In genomic region chr12:112435295-112436110, GRCm38 (mm10) we compare ENCODE assay signal across 8 mouse cellular contexts. TPM values are rescaled to one million over a fixed set of nuclear protein-coding genes. Genes with fewer than 3 reads are reported as not detected.
A peak's percentile ranks its signal among the peaks of the same experiment; 100 is the strongest.
DNase-seq lines count a peak whose midpoint lies in the region; ATAC-seq lines count a peak whose summit lies in the region.

No protein-coding gene starts in this region.

- H3K36me3 ChIP-seq in hindbrain, embryonic 13.5 days: no peaks in the 10 kb centered on the region
- H3K36me3 ChIP-seq in neural tube, embryonic 13.5 days: no peaks in the 10 kb centered on the region
- H3K36me3 ChIP-seq in kidney, embryonic 16.5 days (ENCODE audit: insufficient read depth, low read length): no peaks in the 10 kb centered on the region

- peak; percentile 52 for DNase-seq in layer of hippocampus, adult 11-12 months (ENCODE audit: low spot score)
- no peak for DNase-seq in layer of hippocampus, adult 9-10 months (ENCODE audit: low spot score)
- peak; percentile 85 to 89 for DNase-seq in cerebellum, postnatal 25 days
- no peak for DNase-seq in kidney, postnatal 10 days
- DNase-seq in T-cell, adult 2 months (ENCODE audit: low spot score): no peak

- H3K4me3 ChIP-seq in hindbrain, embryonic 13.5 days: no peak overlapping the region
- H3K4me3 ChIP-seq in neural tube, embryonic 13.5 days: no peak overlapping the region
- H3K4me3 ChIP-seq in kidney, embryonic 16.5 days (ENCODE audit: low read length): no peak overlapping the region

- H3K27ac ChIP-seq in hindbrain, embryonic 13.5 days: peak overlapping the region; percentile 83
- H3K27ac ChIP-seq in neural tube, embryonic 13.5 days (replicated peaks): peak overlapping the region; percentile 35
- no peak overlapping the region for H3K27ac ChIP-seq in kidney, embryonic 16.5 days (ENCODE audit: low read length)

- peaks cover 41% of the 10 kb centered on the region for H3K4me1 ChIP-seq in hindbrain, embryonic 13.5 days (replicated peaks)
- peaks cover 34% of the 10 kb centered on the region for H3K4me1 ChIP-seq in neural tube, embryonic 13.5 days (replicated peaks)
- H3K4me1 ChIP-seq in kidney, embryonic 16.5 days (ENCODE audit: insufficient read depth, low read length): no peaks in the 10 kb centered on the region

- ATAC-seq in hindbrain, embryonic 13.5 days (ENCODE audit: low FRiP score): peak; percentile 41
- ATAC-seq in neural tube, embryonic 13.5 days (ENCODE audit: low read depth): peak; percentile 45
- no peak for ATAC-seq in kidney, embryonic 16.5 days (ENCODE audit: low FRiP score, low TSS enrichment)

- peak overlapping the region; percentile 23; the same call in 1 of the 2 replicates for H3K4me2 ChIP-seq in hindbrain, embryonic 13.5 days
- H3K4me2 ChIP-seq in neural tube, embryonic 13.5 days: no peak overlapping the region
- no peak overlapping the region for H3K4me2 ChIP-seq in kidney, embryonic 16.5 days (replicated peaks; ENCODE audit: low read depth, low read length)

- 26% methylated on average over 21 of the region's 21 CpGs for WGBS in hindbrain, embryonic 13.5 days
- WGBS in neural tube, embryonic 13.5 days: 27% methylated on average over 21 of the region's 21 CpGs
- WGBS in kidney, embryonic 16.5 days: 61% methylated on average over 21 of the region's 21 CpGs

- H3K9ac ChIP-seq in hindbrain, embryonic 13.5 days: 0 out of 2 replicates have a peak overlapping the region, but pooled peaks have one; percentile 29
- H3K9ac ChIP-seq in neural tube, embryonic 13.5 days: peak overlapping the region; percentile 35
- no peak overlapping the region for H3K9ac ChIP-seq in kidney, embryonic 16.5 days (replicated peaks; ENCODE audit: low read length)

- no peaks in the 10 kb centered on the region for H3K9me3 ChIP-seq in hindbrain, embryonic 13.5 days
- no peaks in the 10 kb centered on the region for H3K9me3 ChIP-seq in neural tube, embryonic 13.5 days
- H3K9me3 ChIP-seq in kidney, embryonic 16.5 days (ENCODE audit: low read length): no peaks in the 10 kb centered on the region

- peaks cover 54% of the 10 kb centered on the region for H3K27me3 ChIP-seq in hindbrain, embryonic 13.5 days
- peaks cover 28% of the 10 kb centered on the region for H3K27me3 ChIP-seq in neural tube, embryonic 13.5 days
- H3K27me3 ChIP-seq in kidney, embryonic 16.5 days (ENCODE audit: insufficient read depth, low read length): 0 out of 2 replicates have a peak, but pooled peaks cover 3% of the 10 kb centered on the region

RNA-seq across cellular contexts. Expression of gene A530016L24Rik, which starts 53.7 kb away (rescaled TPM):
- 0.12 TPM in 1 of 2 replicates, not detected in the other for polyA plus RNA-seq in hindbrain, embryonic 13.5 days (2015; fragmentation: Nextera tagmentation; extraction: Ambion mirVana)
- polyA plus RNA-seq in neural tube, embryonic 13.5 days (2015; fragmentation: Nextera tagmentation; extraction: Ambion mirVana): 0.27 and 0.30 TPM in 2 replicates
- polyA plus RNA-seq in kidney, embryonic 16.5 days (2015; fragmentation: Nextera tagmentation; extraction: Ambion mirVana): 0.13 and 0.19 TPM in 2 replicates

Comparison
In these comparisons a context has a peak if more than half of its experiments do, and no peak if none do; other contexts are left out.
1. DNase-seq: peak in layer of hippocampus, adult 11-12 months (single experiment) and cerebellum, postnatal 25 days (2 of 2); none in layer of hippocampus, adult 9-10 months (single experiment), kidney, postnatal 10 days (single experiment) and T-cell, adult 2 months (single experiment).